Mouse (Mus musculus) heart, adult 2 months (tissue): ENCODE measurements around the gene Kitl. TPM values are rescaled to one million over a fixed set of nuclear protein-coding genes. Genes with fewer than 3 reads are reported as not detected.

Experiments used
- DNase-seq, 2 experiments: peaks; one replicate each; pipeline ENCODE4 v3.0.0; 2021
- H3K27ac ChIP-seq: fragments of 200-600 bp; 2 replicates; pipeline ENCODE4 v1.8.1; 2022
- H3K27me3 ChIP-seq: fragments of 200-500 bp; 2 replicates; pipeline ENCODE4 v1.6.1; 2012; ENCODE audit warnings: mild to moderate bottlenecking, low read length, inconsistent platforms, mixed read lengths; ENCODE audit not compliant: control insufficient read depth, insufficient read depth
- H3K36me3 ChIP-seq: fragments of 200-500 bp; 2 replicates; pipeline ENCODE4 v1.6.1; 2012; ENCODE audit warnings: low read length, inconsistent platforms; ENCODE audit not compliant: control insufficient read depth, insufficient read depth
- H3K4me1 ChIP-seq: fragments of 200-500 bp; 2 replicates; pipeline ENCODE4 v1.6.1; 2011; ENCODE audit warnings: low read length; ENCODE audit not compliant: control insufficient read depth, insufficient read depth
- H3K4me3 ChIP-seq: fragments of 200-600 bp; 2 replicates; pipeline ENCODE4 v1.8.1; 2022
- H3K79me2 ChIP-seq: fragments of 200-500 bp; replicated peaks from 2 replicates; pipeline ENCODE4 v1.6.1; 2012; ENCODE audit warnings: mild to moderate bottlenecking, inconsistent platforms, low read length, moderate library complexity, mixed read lengths; ENCODE audit not compliant: control insufficient read depth, insufficient read depth
- H3K9ac ChIP-seq: fragments of 200-500 bp; 2 replicates; pipeline ENCODE4 v1.6.1; 2012; ENCODE audit warnings: low read depth, mild to moderate bottlenecking, control low read depth, inconsistent platforms, low read length, mixed read lengths
- CTCF ChIP-seq: fragments of 200-600 bp; IDR thresholded peaks from 2 replicates; pipeline ENCODE4 v1.8.1; 2022; ENCODE audit warnings: antibody characterized with exemption, mild to moderate bottlenecking, moderate library complexity
- EP300 ChIP-seq: fragments of 200-500 bp; IDR thresholded peaks from 2 replicates; pipeline ENCODE4 v1.6.1; 2011; ENCODE audit warnings: low read depth, low read length, control low read depth; ENCODE audit not compliant: insufficient read depth
- POLR2A ChIP-seq: fragments of 200-500 bp; IDR thresholded peaks from 2 replicates; pipeline ENCODE4 v1.6.1; 2011; ENCODE audit warnings: mild to moderate bottlenecking, low read depth, low read length, control low read depth; ENCODE audit not compliant: insufficient read depth
- WGBS: fragments of 180-500 bp; shearing (Covaris S2); methylation state at CpG from one replicate; pipeline ENCODE4 v1.1.7; 2018; 5-methylcytosine and 5-hydroxymethylcytosine counted together
- intact Hi-C: fragments of 180-260 bp; cut with DNase I; formaldehyde crosslinking; loops from one replicate; pipeline ENCODE4 v1.15.1; 2025
- long read RNA-seq: library from polyadenylated mRNA; stranded (forward); transcript quantifications from one replicate; pipeline ENCODE4 v2.0.0, GENCODE M21; 2021
- polyA plus RNA-seq: library from polyadenylated mRNA; depleted of rRNA; stranded (reverse); fragments of >200 nt; gene quantifications from 2 replicates; pipeline ENCODE4 v1.2.3, GENCODE M21; 2012; rRNA removed
- total RNA-seq, 2 experiments: library from RNA; stranded (reverse); gene quantifications; 2 replicates each; pipeline ENCODE4 v1.2.3; 2021

The Kitl gene
- 10 to 100 TPM; 60.0 to 62.5 TPM for total RNA-seq
- 21.6 and 53.9 TPM in 2 replicates for polyA plus RNA-seq
- long read RNA-seq, full-length matches to known transcripts = 58 of 70 reads
- long read RNA-seq, partial matches to known transcripts = 0 of 70 reads
- long read RNA-seq, other reads (novel, unspliced or antisense) = 12 of 70 reads

DNA sequence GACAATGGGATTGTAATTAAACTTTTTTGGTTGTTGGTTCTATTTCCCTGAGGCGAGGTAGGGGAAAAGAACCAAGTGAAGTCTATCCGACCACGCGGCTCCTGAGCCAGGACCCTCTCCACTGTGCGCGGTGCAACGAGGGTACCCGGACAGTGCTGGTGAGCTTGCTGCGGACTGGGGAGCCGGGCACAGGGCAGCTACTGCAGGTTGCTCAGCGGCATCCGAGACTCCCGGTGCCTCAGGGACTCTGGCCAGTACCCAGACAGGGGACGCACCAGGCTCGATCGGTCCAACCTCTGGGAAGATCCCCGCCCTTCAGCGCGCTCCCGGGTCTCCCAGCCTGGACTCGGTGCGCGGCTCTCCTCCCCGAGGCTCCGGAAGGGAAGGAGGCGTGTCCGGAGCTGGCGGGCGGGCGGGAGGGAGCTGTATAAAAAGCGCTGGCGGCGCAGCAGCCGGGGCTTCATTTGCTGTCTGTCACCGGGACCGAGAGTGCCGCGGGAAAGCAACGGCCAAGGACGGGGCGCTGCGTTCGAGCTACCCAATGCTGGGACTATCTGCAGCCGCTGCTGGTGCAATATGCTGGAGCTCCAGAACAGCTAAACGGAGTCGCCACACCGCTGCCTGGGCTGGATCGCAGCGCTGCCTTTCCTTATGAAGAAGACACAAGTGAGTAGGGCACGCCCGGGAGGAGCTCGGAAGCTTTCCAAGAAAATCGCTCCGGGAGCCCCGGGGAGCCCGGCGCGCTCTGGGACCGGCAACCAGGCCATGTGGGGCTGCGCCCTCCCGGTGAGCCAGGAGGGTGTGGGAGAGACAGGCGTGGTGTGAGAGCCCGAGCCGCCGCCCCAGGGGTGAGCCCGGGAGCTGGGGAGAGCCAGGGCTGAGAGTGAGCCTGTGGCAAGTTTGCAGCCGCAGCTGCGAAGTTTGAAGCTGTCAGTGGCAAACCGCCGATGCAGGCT lies at the start of gene Kitl:
Gene Kitl (plus strand): TSS at position 261 of the 956 bp plus-strand sequence.
- under 1% methylated on average over 70 of the region's 70 CpGs for WGBS
- TF ChIP-seq POLR2A = peak; percentile 92
- 0 out of 2 replicates have a peak, but pooled peaks have one; percentile 19 for TF ChIP-seq EP300
- TF ChIP-seq CTCF = 0 out of 2 replicates have a peak, but pooled peaks have one; percentile 12
- Histone ChIP-seq H3K4me1 (peaks cover 5% of the 10 kb centered on the region), H3K27me3 (no peaks in the 10 kb centered on the region), H3K79me2 (peaks cover 5% of the 10 kb centered on the region; the same call in 1 of the 2 replicates), H3K36me3 (peaks cover 13% of the 10 kb centered on the region), H3K9ac (peak within 1 kb of the TSS; percentile 95), H3K27ac (peak within 1 kb of the TSS; percentile 95), H3K4me3 (peak within 1 kb of the TSS; percentile 93)
- intact Hi-C loops = loop anchor here (1.0 to 10.0 kb wide), 8 partner anchors 52 to 373 kb away; partner anchors contain the start of gene Csl
- DNase-seq = peak; percentile 90 to 91

DNA sequence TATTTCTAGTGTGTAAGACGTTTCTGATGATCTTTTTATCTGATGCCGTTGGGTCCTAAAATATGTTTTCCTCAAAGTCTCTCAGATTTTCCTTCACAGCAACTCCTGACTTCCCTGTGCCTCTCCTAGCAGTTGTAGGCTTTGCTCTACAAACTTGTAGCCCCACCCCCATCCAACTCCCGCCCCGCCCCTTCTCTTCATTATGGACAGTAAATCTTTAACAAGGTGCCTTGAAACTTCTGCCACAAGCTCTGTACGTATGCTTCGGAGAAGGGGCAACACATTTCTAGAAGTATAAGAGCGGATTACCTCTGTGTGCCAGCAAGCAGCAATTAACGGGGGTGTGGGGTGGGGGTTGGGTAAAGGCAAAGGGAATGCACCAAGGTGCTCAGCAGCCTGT lies 42.6 kb upstream of the Kitl start:
- Histone ChIP-seq H3K79me2 (no peaks in the 10 kb centered on the region), H3K27me3 (no peaks in the 10 kb centered on the region), H3K9ac (no peak overlapping the region), H3K27ac (no peak overlapping the region), H3K4me1 (no peaks in the 10 kb centered on the region), H3K4me3 (no peak overlapping the region), H3K36me3 (no peaks in the 10 kb centered on the region)
- TF ChIP-seq EP300 (no peak), POLR2A (no peak), CTCF (no peak)
- intact Hi-C loops = no loop called here
- no peak for DNase-seq
- 74% methylated on average over 8 of the region's 8 CpGs for WGBS

DNA sequence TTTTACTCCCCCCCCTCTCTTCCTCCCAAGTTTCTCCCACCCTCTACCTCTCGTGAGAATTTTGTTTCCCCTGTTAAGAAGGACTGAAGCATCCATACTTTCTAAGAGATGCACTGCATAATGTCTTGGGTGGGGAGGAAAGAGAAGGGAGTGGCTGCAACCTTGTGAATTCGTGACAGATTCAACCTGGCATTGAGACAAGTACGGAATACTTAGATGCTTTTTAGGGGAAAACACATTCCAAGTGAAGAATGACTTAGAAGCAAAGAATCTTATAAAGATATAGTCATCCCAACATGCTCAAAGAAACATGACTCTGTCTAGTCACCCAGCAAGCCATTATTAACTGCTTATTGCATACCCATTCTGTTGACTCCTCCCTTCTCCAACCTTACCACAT lies 35.3 kb upstream of the Kitl start:
- Histone ChIP-seq H3K79me2 (no peaks in the 10 kb centered on the region), H3K9ac (no peak overlapping the region), H3K4me3 (no peak overlapping the region), H3K36me3 (no peaks in the 10 kb centered on the region), H3K4me1 (no peaks in the 10 kb centered on the region), H3K27me3 (no peaks in the 10 kb centered on the region), H3K27ac (no peak overlapping the region)
- 60% methylated on average over 3 of the region's 3 CpGs for WGBS
- no peak for TF ChIP-seq CTCF
- no peak for TF ChIP-seq EP300
- no peak for TF ChIP-seq POLR2A
- no peak for DNase-seq
- intact Hi-C loops = no loop called here

DNA sequence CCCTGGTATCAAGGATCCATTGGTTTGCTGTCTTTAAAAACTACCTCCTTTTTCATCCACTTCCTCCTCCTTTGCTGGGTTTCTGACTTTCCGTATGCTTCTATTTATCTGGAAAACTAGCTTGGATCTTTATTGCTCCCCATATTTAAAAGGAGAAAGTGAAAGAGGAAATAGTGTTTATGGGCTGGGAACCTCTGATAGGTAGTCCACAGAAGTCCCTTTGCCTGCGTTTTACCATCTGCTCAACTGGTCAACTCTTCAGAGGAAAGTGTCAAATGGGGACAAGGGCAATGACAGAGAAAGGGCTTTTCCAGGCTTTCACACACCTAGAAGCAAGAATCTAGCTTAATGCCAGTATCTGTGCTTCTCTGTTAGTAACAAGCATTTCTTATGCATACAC lies 34.5 kb upstream of the Kitl start:
- Histone ChIP-seq H3K27me3 (no peaks in the 10 kb centered on the region), H3K79me2 (no peaks in the 10 kb centered on the region), H3K4me3 (no peak overlapping the region), H3K9ac (no peak overlapping the region), H3K36me3 (no peaks in the 10 kb centered on the region), H3K4me1 (no peaks in the 10 kb centered on the region), H3K27ac (no peak overlapping the region)
- 70% methylated on average over 2 of the region's 2 CpGs for WGBS
- no peak for TF ChIP-seq EP300
- no peak for TF ChIP-seq POLR2A
- no peak for TF ChIP-seq CTCF
- intact Hi-C loops = no loop called here
- DNase-seq = no peak

DNA sequence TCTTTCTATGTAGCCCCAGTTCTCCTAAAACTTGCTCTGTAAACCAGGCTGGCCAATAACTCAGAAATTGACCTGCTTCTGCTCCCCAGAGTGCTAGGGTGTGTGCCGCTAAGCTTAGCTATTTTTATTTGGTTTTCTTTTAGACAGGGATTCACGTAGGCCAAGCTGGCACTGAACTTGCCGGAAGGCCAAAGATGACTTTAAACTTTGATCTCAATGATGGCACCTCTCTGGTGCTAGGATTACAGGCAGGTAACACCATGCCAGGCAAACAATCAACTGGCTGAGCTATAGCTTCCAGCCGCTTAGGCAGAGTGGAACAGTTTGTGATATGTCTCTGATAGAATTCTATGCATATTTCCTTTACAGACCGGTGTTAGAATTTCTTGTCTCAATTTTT lies 33.5 kb upstream of the Kitl start:
- no peak overlapping the region for H3K9ac ChIP-seq
- WGBS = 77% methylated on average over 5 of the region's 5 CpGs
- H3K4me3 ChIP-seq = no peak overlapping the region
- no peak overlapping the region for H3K27ac ChIP-seq
- intact Hi-C loops = no loop called here
- H3K79me2 ChIP-seq = no peaks in the 10 kb centered on the region
- TF ChIP-seq CTCF (no peak), POLR2A (no peak), EP300 (no peak)
- H3K36me3 ChIP-seq = no peaks in the 10 kb centered on the region
- no peaks in the 10 kb centered on the region for H3K4me1 ChIP-seq
- H3K27me3 ChIP-seq = no peaks in the 10 kb centered on the region
- no peak for DNase-seq

DNA sequence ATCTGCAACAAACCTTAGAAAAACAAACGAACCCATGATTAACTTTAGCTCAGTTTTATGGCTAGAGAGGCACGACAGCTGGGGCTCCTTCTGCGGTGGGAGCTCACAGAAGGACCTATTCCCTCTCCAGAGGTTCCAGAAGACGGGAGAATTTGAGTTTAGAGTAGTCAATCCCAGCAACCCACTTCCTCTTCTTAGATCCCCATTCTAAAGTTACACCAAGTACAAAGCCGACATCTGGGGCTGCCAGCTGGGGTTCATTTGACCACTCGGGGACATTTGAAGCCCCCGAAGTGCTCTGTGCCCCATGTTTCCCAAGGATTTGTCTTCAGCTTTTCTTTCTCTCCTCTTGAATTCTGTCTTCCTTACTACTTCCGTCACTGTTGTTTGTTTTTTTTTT lies 28.7 kb upstream of the Kitl start:
- Histone ChIP-seq H3K79me2 (no peaks in the 10 kb centered on the region), H3K9ac (no peak overlapping the region), H3K36me3 (no peaks in the 10 kb centered on the region), H3K27ac (no peak overlapping the region), H3K4me1 (no peaks in the 10 kb centered on the region), H3K27me3 (no peaks in the 10 kb centered on the region), H3K4me3 (no peak overlapping the region)
- intact Hi-C loops = no loop called here
- DNase-seq = no peak
- no peak for TF ChIP-seq EP300
- no peak for TF ChIP-seq POLR2A
- TF ChIP-seq CTCF = no peak
- 69% methylated on average over 8 of the region's 8 CpGs for WGBS
